Mouse (Mus musculus) spleen, adult 2 months (tissue): ENCODE measurements around the gene Irf8. TPM values are rescaled to one million over a fixed set of nuclear protein-coding genes. Genes with fewer than 3 reads are reported as not detected.
A peak's percentile ranks its signal among the peaks of the same experiment; 100 is the strongest.
"Not testable (repeated sequence)": the region's sequence is repeated elsewhere in the genome, so short reads cannot be mapped to it uniquely, and the experiment has no call there.

Experiments used
- DNase-seq, 2 experiments: peaks; one replicate each; pipeline versions ENCODE4 v3.0.0 to v3.0.0-alpha.2; 2012 to 2021; ENCODE audit warnings: low spot score in 2 of 2, low read depth in 1 of 2
- H3K27ac ChIP-seq: fragments of 200-500 bp; 2 replicates; pipeline ENCODE4 v1.5.1; 2012; ENCODE audit warnings: low read length, inconsistent platforms; ENCODE audit not compliant: insufficient read depth
- H3K27me3 ChIP-seq: fragments of 200-500 bp; 2 replicates; pipeline ENCODE4 v1.6.1; 2012; ENCODE audit warnings: mild to moderate bottlenecking, moderate library complexity, low read length, inconsistent platforms; ENCODE audit not compliant: control insufficient read depth, insufficient read depth
- H3K36me3 ChIP-seq: fragments of 200-500 bp; 2 replicates; pipeline ENCODE4 v1.6.1; 2012; ENCODE audit warnings: mild to moderate bottlenecking, low read length, inconsistent platforms; ENCODE audit not compliant: control insufficient read depth, insufficient read depth
- H3K4me1 ChIP-seq: fragments of 200-500 bp; 2 replicates; pipeline ENCODE4 v1.6.1; 2011; ENCODE audit warnings: inconsistent platforms; ENCODE audit not compliant: control insufficient read depth, insufficient read depth, insufficient read length
- H3K4me3 ChIP-seq: fragments of 200-500 bp; 2 replicates; pipeline ENCODE4 v1.5.1; 2011; ENCODE audit warnings: mild to moderate bottlenecking, inconsistent platforms; ENCODE audit not compliant: insufficient read depth, insufficient read length; ENCODE audit errors: extremely low read depth
- CTCF ChIP-seq: fragments of 200-500 bp; IDR thresholded peaks from 2 replicates; pipeline ENCODE4 v1.5.1; 2011; ENCODE audit warnings: mild to moderate bottlenecking, inconsistent platforms; ENCODE audit not compliant: insufficient read depth, insufficient read length, insufficient replicate concordance; ENCODE audit errors: extremely low read depth
- POLR2A ChIP-seq: fragments of 200-500 bp; IDR thresholded peaks from 2 replicates; pipeline ENCODE4 v1.6.1; 2011; ENCODE audit warnings: low read depth, low read length, inconsistent platforms
- WGBS: fragments of 180-500 bp; shearing (Covaris S2); methylation state at CpG from one replicate; pipeline ENCODE4 v1.1.7; 2018; 5-methylcytosine and 5-hydroxymethylcytosine counted together
- polyA plus RNA-seq: library from polyadenylated mRNA; depleted of rRNA; stranded (reverse); fragments of >200 nt; gene quantifications from 2 replicates; pipeline ENCODE4 v1.2.3, GENCODE M21; 2012; rRNA removed

Irf8 gene
- polyA plus RNA-seq, 1 experiment = 255 TPM

GRCm38 (mm10) chr8:120787631-120788030, 51.5 kb downstream of the Irf8 start:
- Histone ChIP-seq H3K36me3 (no peaks in the 10 kb centered on the region), H3K27me3 (no peaks in the 10 kb centered on the region), H3K4me3 (no peak overlapping the region), H3K4me1 (peaks cover 6% of the 10 kb centered on the region; the same call in 1 of the 2 replicates), H3K27ac (no peak overlapping the region)
- DNase-seq = no peak
- 83% methylated on average over 5 of the region's 5 CpGs for WGBS
- TF ChIP-seq POLR2A (no peak), CTCF (no peak)

GRCm38 (mm10) chr8:120792710-120793109, 56.6 kb downstream of the Irf8 start:
- no peak overlapping the region for H3K4me3 ChIP-seq
- H3K27me3 ChIP-seq = no peaks in the 10 kb centered on the region
- H3K36me3 ChIP-seq = no peaks in the 10 kb centered on the region
- peak in 1 of 2 experiments; percentile 33 for DNase-seq
- peak overlapping the region; percentile 60 for H3K27ac ChIP-seq
- H3K4me1 ChIP-seq = peaks cover 24% of the 10 kb centered on the region
- WGBS = 32% methylated on average over 15 of the region's 15 CpGs
- TF ChIP-seq POLR2A = no peak
- no peak for TF ChIP-seq CTCF

- peak; percentile 60 to 84 for DNase-seq
- WGBS = 50% methylated on average over 9 of the region's 9 CpGs
- H3K4me1 ChIP-seq = peaks cover 47% of the 10 kb centered on the region
- H3K27me3 ChIP-seq = no peaks in the 10 kb centered on the region
- H3K36me3 ChIP-seq = no peaks in the 10 kb centered on the region
- TF ChIP-seq CTCF = peak; percentile 100
- no peak for TF ChIP-seq POLR2A
- H3K4me3 ChIP-seq = no peak overlapping the region
- H3K27ac ChIP-seq = no peak overlapping the region; the same call in 1 of the 2 replicates
Measured at GRCm38 (mm10) chr8:120795944-120796635, 59.9 kb downstream of the Irf8 start.

GRCm38 (mm10) chr8:120797019-120797727, 61.0 kb downstream of the Irf8 start:
- Histone ChIP-seq H3K27me3 (no peaks in the 10 kb centered on the region), H3K36me3 (no peaks in the 10 kb centered on the region), H3K4me3 (no peak overlapping the region), H3K27ac (peak overlapping the region; percentile 50), H3K4me1 (peaks cover 45% of the 10 kb centered on the region)
- WGBS = 38% methylated on average over 9 of the region's 9 CpGs
- peak in 1 of 2 experiments; percentile 52 for DNase-seq
- TF ChIP-seq POLR2A (no peak), CTCF (no peak)

- no peak overlapping the region for H3K27ac ChIP-seq
- no peaks in the 10 kb centered on the region for H3K36me3 ChIP-seq
- WGBS = 16% methylated on average over 17 of the region's 17 CpGs
- no peaks in the 10 kb centered on the region for H3K27me3 ChIP-seq
- H3K4me3 ChIP-seq = no peak overlapping the region
- peaks cover 34% of the 10 kb centered on the region; the same call in 1 of the 2 replicates for H3K4me1 ChIP-seq
- DNase-seq = peak in 1 of 2 experiments; percentile 59
- no peak for TF ChIP-seq POLR2A
- peak; percentile 86; the same call in 1 of the 2 replicates for TF ChIP-seq CTCF
Measured at GRCm38 (mm10) chr8:120800308-120800865, 64.2 kb downstream of the Irf8 start.

GRCm38 (mm10) chr8:120803661-120804375, 67.7 kb downstream of the Irf8 start:
- H3K36me3 ChIP-seq, H3K27ac ChIP-seq, H3K27me3 ChIP-seq, DNase-seq, H3K4me3 ChIP-seq: not testable (repeated sequence)
- peaks cover 16% of the 10 kb centered on the region; the same call in 1 of the 2 replicates for H3K4me1 ChIP-seq
- WGBS = 77% methylated on average over 6 of the region's 6 CpGs

- Histone ChIP-seq H3K4me3 (no peak overlapping the region), H3K27me3 (no peaks in the 10 kb centered on the region), H3K36me3 (no peaks in the 10 kb centered on the region), H3K4me1 (peaks cover 8% of the 10 kb centered on the region; the same call in 1 of the 2 replicates), H3K27ac (no peak overlapping the region)
- 71% methylated on average over 3 of the region's 3 CpGs for WGBS
- TF ChIP-seq CTCF (no peak), POLR2A (no peak)
- no peak for DNase-seq
Measured at GRCm38 (mm10) chr8:120804741-120805140, 68.6 kb downstream of the Irf8 start.

Other genes starting within 250 kb of the Irf8 start
- gene Gins2, start 147.1 kb upstream of the Irf8 start, polyA plus RNA-seq = 8.1 and 14.7 TPM in 2 replicates
- gene 1190005I06Rik, start 88.7 kb upstream of the Irf8 start, polyA plus RNA-seq = 0.42 and 0.74 TPM in 2 replicates
- gene Gm27021, start 68.3 kb upstream of the Irf8 start, polyA plus RNA-seq = 0.18 and 2.8 TPM in 2 replicates
- 437 and 535 TPM in 2 replicates for gene Cox4i1, start 68.1 kb upstream of the Irf8 start, polyA plus RNA-seq
- gene Emc8, start 67.8 kb upstream of the Irf8 start, polyA plus RNA-seq = 45.7 and 75.1 TPM in 2 replicates